Comparison of ENCODE assay signal across 8 mouse cellular contexts in genomic region chr15:83583419-83584156, GRCm38 (mm10). TPM values are rescaled to one million over a fixed set of nuclear protein-coding genes. Genes with fewer than 3 reads are reported as not detected.
A peak's percentile ranks its signal among the peaks of the same experiment; 100 is the strongest.
DNase-seq lines count a peak whose midpoint lies in the region; ATAC-seq lines count a peak whose summit lies in the region.

No protein-coding gene starts in this region.

- no peak for ATAC-seq in midbrain, embryonic 14.5 days (ENCODE audit: low FRiP score, low TSS enrichment)
- no peak for ATAC-seq in midbrain, embryonic 16.5 days

- no peak overlapping the region for H3K9ac ChIP-seq in midbrain, embryonic 14.5 days (replicated peaks; ENCODE audit: low read length)
- H3K9ac ChIP-seq in midbrain, embryonic 16.5 days (ENCODE audit: low read depth, low read length): no peak overlapping the region

- no peaks in the 10 kb centered on the region for H3K4me1 ChIP-seq in midbrain, embryonic 14.5 days (ENCODE audit: control insufficient read depth, insufficient read depth, low read length)
- H3K4me1 ChIP-seq in midbrain, embryonic 16.5 days (ENCODE audit: control insufficient read depth, insufficient read depth, low read length): no peaks in the 10 kb centered on the region; the same call in 1 of the 2 replicates

- H3K36me3 ChIP-seq in midbrain, embryonic 14.5 days (ENCODE audit: control insufficient read depth, insufficient read depth, low read length): peaks cover 99% of the 10 kb centered on the region
- peaks cover 60% of the 10 kb centered on the region for H3K36me3 ChIP-seq in midbrain, embryonic 16.5 days (ENCODE audit: control insufficient read depth, insufficient read depth, low read length)

- DNase-seq in midbrain, embryonic 14.5 days: peak; percentile 48
- peak; percentile 72 for DNase-seq in adipocyte (ENCODE audit: low spot score)
- DNase-seq in gastrocnemius, adult 18-20 months (ENCODE audit: low spot score): peak; percentile 67
- DNase-seq in kidney, postnatal 4 days: peak; percentile 63 to 68
- DNase-seq in retina, embryonic 14.5 days (ENCODE audit: low spot score): peak; percentile 65
- no peak for DNase-seq in ovary, postnatal 10 days (ENCODE audit: low spot score)
- DNase-seq in right cerebral cortex, postnatal 4 days: no peak

- peaks cover 5% of the 10 kb centered on the region; the same call in 1 of the 2 replicates for H3K9me3 ChIP-seq in midbrain, embryonic 14.5 days (ENCODE audit: control insufficient read depth, low read length)
- H3K9me3 ChIP-seq in midbrain, embryonic 16.5 days (replicated peaks; ENCODE audit: control insufficient read depth, low read length, poor library complexity, severe bottlenecking): no peaks in the 10 kb centered on the region

- no peak overlapping the region for H3K4me2 ChIP-seq in midbrain, embryonic 14.5 days (ENCODE audit: low read length)
- H3K4me2 ChIP-seq in midbrain, embryonic 16.5 days (ENCODE audit: low read length): no peak overlapping the region

- WGBS in midbrain, embryonic 14.5 days: 68% methylated on average over 8 of the region's 8 CpGs
- WGBS in midbrain, embryonic 16.5 days: 65% methylated on average over 8 of the region's 8 CpGs

- no peak overlapping the region for H3K27ac ChIP-seq in midbrain, embryonic 14.5 days (replicated peaks; ENCODE audit: low read depth, low read length)
- H3K27ac ChIP-seq in midbrain, embryonic 16.5 days (ENCODE audit: low read length): no peak overlapping the region

- H3K27me3 ChIP-seq in midbrain, embryonic 14.5 days (ENCODE audit: control insufficient read depth, insufficient read depth, low read length): no peaks in the 10 kb centered on the region
- no peaks in the 10 kb centered on the region for H3K27me3 ChIP-seq in midbrain, embryonic 16.5 days (ENCODE audit: control insufficient read depth, insufficient read depth, low read depth, low read length)

- H3K4me3 ChIP-seq in midbrain, embryonic 14.5 days (replicated peaks; ENCODE audit: low read depth, low read length): no peak overlapping the region
- no peak overlapping the region for H3K4me3 ChIP-seq in midbrain, embryonic 16.5 days (ENCODE audit: low read depth, low read length)

RNA-seq across cellular contexts. Expression of gene Ttll12, which starts 11.4 kb away (rescaled TPM):
- 47.2 and 50.7 TPM in 2 replicates for polyA plus RNA-seq in midbrain, embryonic 14.5 days (2014; fragmentation: Nextera tagmentation; extraction: Ambion mirVana)
- 47.4 and 49.2 TPM in 2 replicates for polyA plus RNA-seq in midbrain, embryonic 16.5 days (2015; fragmentation: Nextera tagmentation; extraction: Ambion mirVana)
- 1 to 10 TPM; 3.6 to 4.0 TPM for total RNA-seq in gastrocnemius, adult 18-20 months (2021)

RNA-seq across cellular contexts. Expression of gene Mcat, which starts 20.0 kb away (rescaled TPM):
- polyA plus RNA-seq in midbrain, embryonic 14.5 days (2014; fragmentation: Nextera tagmentation; extraction: Ambion mirVana): 30.3 and 36.2 TPM in 2 replicates
- 25.9 and 30.3 TPM in 2 replicates for polyA plus RNA-seq in midbrain, embryonic 16.5 days (2015; fragmentation: Nextera tagmentation; extraction: Ambion mirVana)
- 10 to 100 TPM; 20.4 to 22.1 TPM for total RNA-seq in gastrocnemius, adult 18-20 months (2021)

RNA-seq across cellular contexts. Expression of gene Tspo, which starts 20.2 kb away (rescaled TPM):
- polyA plus RNA-seq in midbrain, embryonic 14.5 days (2014; fragmentation: Nextera tagmentation; extraction: Ambion mirVana): 3.4 and 12.2 TPM in 2 replicates
- 5.8 and 6.1 TPM in 2 replicates for polyA plus RNA-seq in midbrain, embryonic 16.5 days (2015; fragmentation: Nextera tagmentation; extraction: Ambion mirVana)
- 10 to 100 TPM; 19.6 to 26.8 TPM for total RNA-seq in gastrocnemius, adult 18-20 months (2021)

RNA-seq across cellular contexts. Expression of gene Bik, which starts 56.9 kb away (rescaled TPM):
- 0.30 and 0.49 TPM in 2 replicates for polyA plus RNA-seq in midbrain, embryonic 14.5 days (2014; fragmentation: Nextera tagmentation; extraction: Ambion mirVana)
- polyA plus RNA-seq in midbrain, embryonic 16.5 days (2015; fragmentation: Nextera tagmentation; extraction: Ambion mirVana): 0.26 and 0.55 TPM in 2 replicates
- 1 to 10 TPM in 1 of 2 experiments, under 1 TPM in 1; 0.91 to 1.4 TPM for total RNA-seq in gastrocnemius, adult 18-20 months (2021)

Comparison
In these comparisons a context has a peak if more than half of its experiments do, and no peak if none do; other contexts are left out.
1. DNase-seq: peak in midbrain, embryonic 14.5 days (single experiment), adipocyte (single experiment), gastrocnemius, adult 18-20 months (single experiment), kidney, postnatal 4 days (2 of 2) and retina, embryonic 14.5 days (single experiment); none in ovary, postnatal 10 days (single experiment) and right cerebral cortex, postnatal 4 days (single experiment).